Mouse (Mus musculus): ENCODE measurements around the gene Gpm6a.

Gpm6a gene

GRCm38 (mm10) chr8:54954741-54955455 is at the start of gene Gpm6a:
Gene Gpm6a, plus strand, starts transcription at chr8:54954843.
- no peak for DNase-seq (ENCODE audit: low spot score)

- no peak for DNase-seq (ENCODE audit: low spot score)
Measured at GRCm38 (mm10) chr8:54912891-54913290, 41.8 kb upstream of the Gpm6a start.

DNA sequence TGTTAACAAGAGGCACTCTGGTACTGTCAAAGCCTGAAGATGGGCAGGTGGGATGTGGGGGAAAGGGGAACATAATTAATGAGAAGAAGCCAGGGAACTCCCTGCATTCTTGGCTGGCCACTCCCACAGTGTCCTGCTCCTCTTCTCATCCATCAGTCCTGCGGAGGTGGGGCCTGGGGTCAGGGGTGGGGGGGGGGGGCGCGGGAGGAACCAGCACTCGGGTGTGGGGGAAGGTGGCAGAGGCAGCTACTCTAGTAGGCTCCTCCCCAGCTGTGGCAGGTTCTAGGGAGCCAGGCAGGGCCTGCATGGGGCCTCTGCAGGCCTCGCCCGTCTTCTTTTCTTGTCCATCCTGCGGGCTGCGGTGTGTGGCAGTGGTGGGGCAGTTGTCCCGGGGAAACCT is 36.9 kb upstream of the Gpm6a start:
- DNase-seq (ENCODE audit: low spot score): no peak

GRCm38 (mm10) chr8:54922160-54922855 is 32.3 kb upstream of the Gpm6a start:
- DNase-seq (ENCODE audit: low spot score): no peak

- DNase-seq (ENCODE audit: low spot score): peak; percentile 2
Measured at GRCm38 (mm10) chr8:54924936-54925335, 29.7 kb upstream of the Gpm6a start.

DNA sequence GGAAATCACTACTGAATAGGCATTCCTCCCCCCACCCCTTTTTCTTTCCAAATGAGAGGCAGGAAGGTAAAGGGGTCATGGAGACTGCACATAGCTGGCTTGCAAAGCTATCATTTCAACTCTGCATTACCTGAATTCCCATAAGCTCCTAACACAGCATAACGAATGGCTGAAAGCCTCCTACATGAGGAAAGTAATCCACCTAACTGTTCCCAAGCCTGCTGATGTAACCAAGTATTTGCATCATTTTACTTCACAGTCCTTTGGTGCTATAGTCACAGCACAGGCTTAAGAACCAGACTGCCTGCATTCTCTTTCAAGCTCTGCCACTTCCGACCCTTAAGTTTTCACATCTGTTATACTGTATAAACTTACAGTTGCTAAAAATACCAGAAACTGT is 22.3 kb upstream of the Gpm6a start:
- no peak for DNase-seq (ENCODE audit: low spot score)

- DNase-seq (ENCODE audit: low spot score): no peak
Measured at GRCm38 (mm10) chr8:54953351-54953750, 1.3 kb upstream of the Gpm6a start.

- DNase-seq (ENCODE audit: low spot score): no peak
Measured at GRCm38 (mm10) chr8:54954030-54954429, 613 bp upstream of the Gpm6a start.

DNA sequence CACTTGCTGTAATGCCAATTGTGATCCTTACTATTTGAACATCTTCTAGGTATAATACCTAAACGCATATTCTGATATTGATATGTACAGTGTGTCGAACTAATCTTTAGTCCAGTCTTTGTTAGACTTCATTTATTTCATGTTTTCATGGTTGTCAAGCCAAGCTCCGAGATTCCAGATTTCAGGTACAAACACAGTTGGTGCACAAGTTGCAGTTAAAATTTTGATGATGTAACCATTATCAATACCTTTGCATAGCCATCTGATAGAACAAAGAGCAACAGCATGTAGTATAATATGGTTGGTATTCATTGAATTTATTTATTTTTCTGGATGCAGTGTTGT is 785 bp downstream of the Gpm6a start:
- DNase-seq (ENCODE audit: low spot score): no peak

DNA sequence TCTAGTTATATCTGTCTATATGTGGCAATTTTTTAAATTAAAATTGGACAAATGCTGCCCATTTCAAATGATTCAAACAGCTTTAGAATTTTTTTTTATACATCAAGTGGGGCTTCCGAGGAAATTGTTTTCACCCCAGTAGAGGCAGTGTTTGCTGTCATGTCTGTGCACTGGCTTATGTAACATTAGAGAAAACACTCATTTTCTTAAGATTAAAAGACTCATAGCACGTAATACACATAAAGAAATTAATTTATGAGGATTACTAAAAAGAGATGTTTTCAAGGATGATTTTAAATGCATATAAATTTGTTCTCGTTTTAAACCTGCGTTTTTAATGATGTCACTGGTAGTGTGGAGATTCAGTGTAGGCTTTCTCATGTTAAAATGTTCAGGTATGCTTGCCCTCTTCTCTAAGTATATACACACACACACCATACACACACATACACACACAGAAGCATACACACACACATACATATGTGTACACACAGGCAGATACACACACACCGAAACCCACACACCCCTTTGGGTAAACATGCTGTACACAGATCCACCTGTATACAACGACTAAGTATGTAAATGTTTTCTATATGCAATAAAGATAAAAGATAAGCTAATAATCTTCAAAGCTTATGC is 1.4 kb downstream of the Gpm6a start:
- no peak for DNase-seq (ENCODE audit: low spot score)

DNA sequence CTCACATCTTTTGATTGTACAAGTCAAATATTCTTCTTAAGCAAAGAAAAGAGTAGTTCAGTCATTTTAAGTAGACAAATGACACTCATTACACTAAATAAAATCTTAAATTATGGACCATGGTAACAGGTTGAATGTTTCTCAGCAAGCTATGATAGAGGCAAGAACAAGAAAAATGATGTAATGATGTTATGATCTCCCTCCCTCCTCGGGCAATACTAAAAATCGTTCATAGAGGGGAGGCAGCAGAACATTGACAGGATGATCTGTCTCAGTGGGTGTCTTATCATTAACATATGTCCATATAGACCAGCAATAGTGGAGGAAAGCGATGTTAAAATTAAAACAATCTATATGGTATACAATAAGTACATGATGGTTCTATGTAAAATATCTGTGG is 2.1 kb downstream of the Gpm6a start:
- no peak for DNase-seq (ENCODE audit: low spot score)

DNA sequence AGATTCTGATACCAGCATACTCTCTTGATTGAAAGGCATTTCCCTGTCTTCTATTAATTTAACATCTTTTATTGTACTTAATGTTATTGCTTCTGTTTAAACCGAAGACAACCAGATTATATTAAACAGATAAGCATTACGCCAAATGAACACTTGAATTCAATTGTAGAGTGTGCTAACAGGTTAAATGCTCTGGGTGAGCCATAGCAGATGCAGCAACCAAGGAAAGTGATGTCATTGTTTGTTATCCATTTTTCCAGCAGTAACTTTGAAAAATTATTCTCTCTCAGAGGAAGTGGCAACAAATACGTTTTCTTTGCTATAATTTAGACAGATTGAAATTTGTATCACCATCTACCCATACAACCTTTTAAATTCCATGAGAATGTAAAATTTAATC is 2.9 kb downstream of the Gpm6a start:
- no peak for DNase-seq (ENCODE audit: low spot score)

DNA sequence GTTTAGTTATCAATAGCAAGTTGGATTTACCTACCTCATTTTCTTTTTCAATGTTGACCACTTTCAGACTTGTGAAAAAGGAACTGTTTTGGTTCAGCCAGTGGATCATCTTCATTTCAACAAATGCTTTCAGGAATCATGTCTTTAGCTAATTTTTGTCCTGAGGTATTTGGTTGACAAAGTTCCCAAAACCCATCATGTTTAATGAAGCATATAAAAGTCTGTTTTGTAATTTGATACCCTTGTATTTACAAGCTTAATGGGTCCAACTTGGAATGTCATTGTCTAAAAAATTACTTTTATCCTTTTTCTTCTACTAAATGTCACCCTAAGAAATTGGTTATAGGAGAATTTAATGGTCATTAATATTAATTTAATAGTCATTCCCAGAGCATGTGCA is 6.9 kb downstream of the Gpm6a start:
- DNase-seq (ENCODE audit: low spot score): no peak

GRCm38 (mm10) chr8:54975020-54975419 is 20.4 kb downstream of the Gpm6a start:
- DNase-seq (ENCODE audit: low spot score): no peak

- DNase-seq (ENCODE audit: low spot score): no peak
Measured at GRCm38 (mm10) chr8:54975506-54975905, 20.9 kb downstream of the Gpm6a start.

DNA sequence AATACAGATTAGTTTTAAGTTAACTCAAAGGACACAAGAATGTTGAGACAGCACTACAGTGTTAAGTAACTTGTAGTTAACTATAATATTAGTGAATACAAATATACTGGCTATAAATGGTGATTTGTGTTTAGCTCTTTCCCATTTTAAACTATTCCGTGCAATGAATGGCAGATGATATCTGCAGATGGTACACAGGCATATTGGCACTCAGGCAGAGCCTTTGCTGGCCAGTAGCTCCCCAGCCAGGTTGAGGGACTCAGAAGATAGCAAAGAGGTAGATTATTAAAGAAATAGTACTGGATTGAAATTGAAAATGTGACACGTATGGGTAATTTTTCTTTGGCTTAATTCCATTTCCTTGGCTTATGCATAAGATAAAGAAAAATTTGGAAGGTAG is 21.3 kb downstream of the Gpm6a start:
- no peak for DNase-seq (ENCODE audit: low spot score)

DNA sequence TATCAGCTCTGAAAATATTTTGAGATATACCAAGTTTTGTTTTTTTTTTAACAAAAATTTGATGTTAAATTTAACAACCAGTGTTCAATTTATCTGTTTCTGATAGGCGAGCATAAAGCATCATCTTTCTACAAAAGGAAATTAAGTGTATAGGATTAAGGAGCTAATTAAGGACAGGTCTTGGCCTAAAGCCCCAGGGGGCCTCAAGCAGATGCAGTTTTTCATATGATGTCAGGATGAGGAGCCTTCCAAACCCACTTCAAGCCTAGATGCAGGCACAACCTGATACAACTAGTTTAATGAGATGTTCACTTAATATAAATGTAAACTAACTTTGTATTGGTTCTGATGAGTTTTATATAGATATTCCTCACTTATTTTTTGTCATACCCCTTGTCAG is 22.0 kb downstream of the Gpm6a start:
- no peak for DNase-seq (ENCODE audit: low spot score)

DNA sequence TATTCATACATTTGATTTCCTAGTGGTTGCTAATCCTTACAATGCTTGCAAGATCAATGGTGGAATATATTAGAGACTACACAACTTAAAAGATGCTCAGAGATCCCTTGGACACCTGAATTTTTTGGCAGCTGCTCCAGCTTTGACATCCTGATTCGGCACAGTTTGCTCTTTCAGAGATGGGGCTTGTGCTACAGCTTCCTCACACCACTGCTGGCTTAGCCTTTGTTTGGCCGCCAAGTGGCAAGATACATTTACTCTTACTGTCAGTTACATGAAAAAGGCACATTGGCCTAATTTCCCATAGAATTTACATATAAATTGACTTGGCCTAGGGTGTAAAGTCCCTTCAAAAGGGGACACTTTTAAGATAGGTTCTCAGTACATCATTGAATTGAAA is 32.1 kb downstream of the Gpm6a start:
- DNase-seq (ENCODE audit: low spot score): no peak

GRCm38 (mm10) chr8:54989093-54989492 is 34.5 kb downstream of the Gpm6a start:
- DNase-seq (ENCODE audit: low spot score): no peak

GRCm38 (mm10) chr8:54991840-54992609 is 37.4 kb downstream of the Gpm6a start:
- no peak for DNase-seq (ENCODE audit: low spot score)

- DNase-seq (ENCODE audit: low spot score): no peak
Measured at GRCm38 (mm10) chr8:54995662-54996061, 41.0 kb downstream of the Gpm6a start.

DNA sequence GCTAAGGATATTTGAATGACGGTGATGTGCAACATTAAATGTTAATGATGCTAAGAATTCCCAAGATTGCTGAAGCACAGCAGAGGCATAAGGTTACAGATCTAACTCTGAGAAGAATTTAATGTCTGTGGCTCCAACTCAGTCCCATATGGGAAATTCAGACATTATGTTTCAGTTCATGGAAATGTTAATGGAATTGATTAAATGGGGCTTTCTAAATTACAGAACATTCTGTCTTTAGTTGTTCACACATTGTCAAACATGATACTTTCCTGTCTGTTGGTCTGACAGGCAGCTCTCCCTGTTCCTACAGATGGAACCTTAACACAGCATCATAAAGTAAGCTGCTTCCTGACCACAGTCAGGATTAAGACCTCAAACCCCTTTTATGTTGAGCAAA is 47.8 kb downstream of the Gpm6a start:
- no peak for DNase-seq (ENCODE audit: low spot score)

DNA sequence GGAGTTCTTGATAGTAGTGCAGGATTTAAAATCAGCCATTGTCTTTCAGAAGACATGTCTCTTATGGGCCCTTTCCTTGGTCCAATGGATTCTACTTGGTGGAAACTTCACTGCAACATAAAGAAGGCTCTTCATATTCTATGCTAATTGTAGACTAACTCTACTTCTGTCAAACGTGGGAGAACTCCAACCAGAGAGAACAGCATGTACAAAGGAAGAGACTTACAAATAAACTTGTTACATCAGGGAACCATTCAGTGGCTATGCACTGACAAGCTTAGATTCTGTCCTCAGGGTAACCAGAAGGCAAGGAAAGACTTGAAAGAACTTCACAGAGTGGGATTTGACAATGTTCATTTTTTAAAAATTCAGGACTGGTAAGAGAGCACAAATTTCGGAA is 48.3 kb downstream of the Gpm6a start:
- no peak for DNase-seq (ENCODE audit: low spot score)

All from adipocyte (in vitro differentiated cells).